Mouse (Mus musculus) frontal cortex, postnatal 36 days (tissue): ENCODE results near the gene Tlr4.
A peak's percentile ranks its signal among the peaks of the same experiment; 100 is the strongest.

ENCODE experiments used
- DNase-seq, 2 experiments: peaks; one replicate each; pipeline ENCODE4 v3.0.0; 2022; ENCODE audit warnings: low spot score in 2 of 2

The Tlr4 gene

GRCm38 (mm10) chr4:66827463-66828162, at the start of gene Tlr4:
TSS of gene Tlr4 (plus strand) at chr4:66827584.
- peak; percentile 6 to 29 for DNase-seq

- DNase-seq: no peak
Observed at GRCm38 (mm10) chr4:66794283-66794682, 33.1 kb upstream of the Tlr4 start.

DNA sequence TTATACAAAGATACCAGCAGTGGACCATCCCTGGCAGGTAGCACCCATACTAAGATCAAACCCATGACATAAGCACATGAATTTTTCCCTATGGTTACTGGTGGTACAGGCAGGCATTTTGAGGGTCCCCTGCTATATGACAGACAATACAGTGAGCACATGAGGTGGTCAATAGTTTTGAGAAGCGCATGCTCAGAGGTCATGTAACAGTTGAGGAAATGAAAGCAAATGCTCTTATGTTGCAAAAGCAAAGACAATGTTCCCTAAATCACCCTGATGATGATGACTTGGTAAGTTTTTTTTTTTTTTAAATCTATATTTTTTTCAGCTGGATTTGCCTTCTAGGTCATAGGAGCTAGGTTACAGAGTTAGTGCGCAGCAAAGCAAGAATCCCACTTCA, 30.7 kb upstream of the Tlr4 start:
- DNase-seq: no peak

- no peak for DNase-seq
Observed at GRCm38 (mm10) chr4:66804552-66805301, 22.7 kb upstream of the Tlr4 start.

DNA sequence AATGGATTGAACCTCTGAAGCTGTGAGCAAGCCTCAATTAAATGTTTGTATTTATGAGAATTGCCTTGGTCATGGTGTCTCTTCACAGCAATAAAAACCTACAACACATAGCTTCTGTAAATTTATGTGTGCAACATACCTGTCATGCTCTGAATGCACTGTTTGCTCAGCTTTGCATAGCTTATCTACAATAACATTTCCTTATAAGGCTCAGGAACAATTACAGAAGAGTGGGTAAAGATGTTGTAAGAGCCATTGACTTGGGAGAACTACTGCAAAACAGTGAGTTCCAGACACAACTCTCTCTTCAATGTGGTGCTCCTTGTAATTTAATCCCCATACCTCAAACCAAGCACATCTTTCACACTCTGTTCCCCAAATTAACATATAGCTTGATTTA, 21.6 kb upstream of the Tlr4 start:
- DNase-seq: no peak

DNA sequence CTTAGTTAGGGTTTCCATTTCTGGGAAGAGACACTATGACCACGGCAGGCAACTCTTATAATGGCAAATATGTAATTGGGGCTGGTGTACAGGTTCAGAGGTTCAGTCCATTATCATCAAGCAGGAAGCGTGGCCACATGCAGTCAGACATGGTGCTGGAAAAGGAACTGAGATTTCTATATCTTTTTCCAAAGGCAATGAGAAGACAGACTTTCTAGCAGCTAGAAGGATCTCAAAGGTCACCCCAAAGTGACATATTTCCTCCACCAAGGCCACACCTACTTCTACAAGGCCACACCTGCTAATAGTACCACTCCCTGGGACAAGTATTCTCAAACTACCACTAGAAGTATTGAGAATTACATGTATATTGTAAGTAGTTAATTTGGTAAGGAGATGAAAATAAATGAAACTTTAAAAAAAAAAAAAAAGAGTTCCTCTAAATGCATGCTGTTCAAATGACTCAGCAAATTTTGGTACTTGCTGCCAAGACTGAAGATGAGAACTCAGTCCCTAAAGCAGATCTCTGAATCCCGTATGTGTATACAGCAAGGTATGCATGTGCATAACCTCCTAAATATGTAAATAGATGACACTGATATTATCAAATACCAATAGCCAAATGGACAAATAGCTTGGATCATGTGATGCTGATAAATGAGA, 10.9 kb upstream of the Tlr4 start:
- DNase-seq: no peak

DNA sequence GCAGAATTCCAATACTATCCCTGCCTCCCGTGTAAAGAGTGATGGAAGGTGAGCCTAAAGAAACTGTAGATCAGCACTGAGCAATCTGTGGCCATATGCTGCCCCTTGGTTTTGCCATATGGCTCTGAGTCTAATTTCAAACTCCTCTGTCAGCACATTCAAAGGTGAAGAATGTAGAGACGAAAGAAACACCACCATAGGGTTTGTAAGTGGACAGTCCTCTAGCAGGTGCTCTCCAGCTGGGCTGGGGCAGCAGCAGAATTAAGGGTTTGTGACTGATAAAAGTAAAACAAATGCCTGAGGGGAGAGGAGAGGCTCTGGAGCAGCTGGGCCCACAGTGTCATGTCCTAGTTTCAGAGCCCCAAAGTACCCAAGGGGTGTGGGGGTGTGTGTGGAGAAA, 6.2 kb upstream of the Tlr4 start:
- peak in 1 of 2 experiments; percentile 10 for DNase-seq

- no peak for DNase-seq
Observed at GRCm38 (mm10) chr4:66821764-66822163, 5.6 kb upstream of the Tlr4 start.

GRCm38 (mm10) chr4:66828163-66828668, 832 bp downstream of the Tlr4 start:
- no peak for DNase-seq

DNA sequence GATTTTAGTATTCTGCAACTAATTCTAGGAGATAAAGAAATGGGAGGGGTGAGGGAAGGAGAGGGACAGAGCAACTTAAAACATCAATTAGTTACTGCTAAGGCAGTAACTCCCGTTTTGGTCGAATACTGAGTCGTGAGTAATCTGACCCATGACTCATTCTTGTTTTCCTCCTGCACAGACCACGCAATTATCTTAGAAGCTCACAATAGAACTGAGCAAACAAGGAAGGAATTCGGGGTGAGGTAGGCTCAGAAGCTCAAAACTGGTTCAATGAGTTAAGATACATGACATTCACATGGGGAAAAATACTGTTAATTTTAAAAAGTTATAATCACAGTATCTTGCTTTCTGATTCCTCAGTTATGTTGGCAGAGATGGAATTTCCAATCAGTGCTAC, 1.3 kb downstream of the Tlr4 start:
- no peak for DNase-seq

- DNase-seq: no peak
Observed at GRCm38 (mm10) chr4:66838071-66838470, 10.7 kb downstream of the Tlr4 start.

- DNase-seq: no peak
Observed at GRCm38 (mm10) chr4:66843255-66843654, 15.9 kb downstream of the Tlr4 start.

GRCm38 (mm10) chr4:66852011-66852410, 24.6 kb downstream of the Tlr4 start:
- DNase-seq: no peak

- no peak for DNase-seq
Observed at GRCm38 (mm10) chr4:66856992-66857391, 29.6 kb downstream of the Tlr4 start.

GRCm38 (mm10) chr4:66869919-66870318, 42.5 kb downstream of the Tlr4 start:
- DNase-seq: peak; percentile 1 to 20

DNA sequence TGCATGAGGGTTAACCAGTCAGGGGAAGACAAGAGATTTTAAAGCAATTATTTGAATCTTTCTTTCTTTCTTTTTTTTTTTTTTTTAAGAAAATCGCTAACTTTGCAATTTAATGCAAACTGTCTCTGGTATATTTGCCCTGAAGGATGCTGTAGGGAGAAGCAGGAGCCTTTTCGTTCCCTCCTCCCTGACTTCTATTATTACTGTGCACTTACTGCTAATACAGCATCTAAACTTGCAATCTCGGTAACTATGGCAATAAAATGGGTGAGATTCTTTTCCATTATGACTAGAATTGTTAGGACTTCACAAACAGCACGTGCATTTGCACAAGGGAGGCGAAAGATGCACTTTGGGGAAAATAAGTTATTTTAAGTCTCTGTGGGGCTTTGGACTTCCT, 44.6 kb downstream of the Tlr4 start:
- no peak for DNase-seq

DNA sequence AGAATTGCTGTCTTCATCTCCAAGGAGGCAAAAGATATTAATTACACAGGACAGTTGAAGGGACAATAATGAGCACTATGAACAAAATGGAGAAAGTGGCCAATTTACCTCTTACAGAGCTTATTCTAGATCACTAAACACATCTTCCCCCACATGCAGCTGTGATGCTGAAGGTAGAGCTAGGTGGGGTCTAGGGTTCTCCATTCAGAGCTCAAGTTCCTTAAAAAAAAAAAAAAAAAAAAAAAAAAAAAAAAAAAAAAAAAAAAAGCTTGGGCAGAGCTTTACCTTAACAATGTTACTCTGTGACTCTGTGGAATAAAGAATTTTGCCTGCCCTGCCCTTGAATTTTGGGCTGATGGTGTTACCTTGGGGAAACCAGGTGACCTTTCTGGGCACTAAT, 46.0 kb downstream of the Tlr4 start:
- DNase-seq: no peak

DNA sequence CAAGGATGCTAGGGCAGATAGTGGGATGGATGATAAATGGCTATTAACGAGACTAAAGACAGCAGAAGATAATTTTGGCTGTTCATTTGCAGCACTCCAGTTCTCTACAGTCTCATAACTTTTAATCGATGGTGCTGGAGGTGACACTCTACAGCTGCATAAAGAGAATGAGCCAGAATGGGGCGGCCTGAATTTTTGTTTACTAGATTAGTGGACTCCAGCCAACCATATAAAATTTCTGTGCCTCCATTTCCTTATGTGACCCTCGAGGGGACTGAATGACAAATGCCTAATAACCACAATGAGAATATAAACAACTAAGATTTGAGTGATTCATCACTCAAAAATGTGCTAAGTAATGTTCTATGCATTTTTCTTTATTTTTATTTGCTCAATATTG, 48.4 kb downstream of the Tlr4 start:
- DNase-seq: no peak

DNA sequence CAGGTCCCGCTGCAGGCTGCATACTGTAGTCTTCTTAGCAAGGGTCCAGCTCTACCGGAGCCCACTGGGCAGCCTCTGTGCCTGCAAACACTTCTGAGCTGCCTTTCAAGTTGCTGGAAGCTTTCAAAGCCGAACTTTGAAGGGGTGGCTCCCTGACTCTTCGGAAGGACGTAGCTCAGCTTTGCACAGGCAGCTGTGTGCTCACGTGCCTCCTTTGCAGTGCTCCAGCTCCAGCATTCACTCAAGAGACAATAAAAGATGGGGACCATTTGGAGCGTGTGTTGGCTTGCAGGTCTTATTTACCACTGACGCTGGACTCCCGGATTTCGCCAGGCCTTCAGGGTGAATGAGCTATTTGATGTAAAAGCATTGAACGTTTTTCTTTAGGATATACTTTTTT, 50.2 kb downstream of the Tlr4 start:
- no peak for DNase-seq

DNA sequence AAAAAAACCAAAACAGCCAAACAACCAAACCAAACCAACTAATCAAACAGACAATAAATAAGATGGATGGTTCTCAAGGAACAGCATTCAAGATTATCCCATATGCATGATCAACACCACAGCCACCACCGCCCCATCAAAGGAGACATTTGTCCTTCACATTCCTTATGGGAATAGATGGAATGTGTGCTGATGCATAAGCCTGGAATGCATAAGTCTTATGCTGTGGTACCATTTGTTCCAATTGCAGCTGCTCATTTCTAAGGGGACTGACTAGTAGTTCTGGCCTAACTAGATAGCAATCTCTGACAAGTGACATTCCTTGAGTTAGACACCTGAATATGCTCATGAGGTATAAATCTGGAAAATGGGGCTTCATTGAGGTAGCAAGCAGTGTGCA, 54.1 kb downstream of the Tlr4 start:
- no peak for DNase-seq

DNA sequence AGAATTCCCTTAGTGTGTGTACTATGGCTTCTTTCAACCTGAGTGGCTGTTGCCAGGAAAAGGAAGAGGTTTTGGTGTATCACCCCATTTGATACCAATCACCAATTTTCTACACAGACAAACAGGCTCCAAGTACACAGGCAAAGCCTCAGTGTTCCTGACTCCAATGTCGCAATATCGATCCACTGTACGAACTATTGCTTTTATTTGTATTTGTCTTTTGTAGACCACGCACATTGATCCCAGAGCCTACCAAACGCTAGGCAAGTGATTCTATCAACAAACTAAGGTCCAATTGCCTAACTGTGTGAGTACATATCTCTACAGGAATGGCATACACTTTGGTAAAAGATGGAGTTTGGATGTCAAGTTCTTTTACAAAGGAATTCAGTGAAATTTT, 55.9 kb downstream of the Tlr4 start:
- no peak for DNase-seq

- peak in 1 of 2 experiments; percentile 11 for DNase-seq
Observed at GRCm38 (mm10) chr4:66894547-66894946, 67.2 kb downstream of the Tlr4 start.

- no peak for DNase-seq
Observed at GRCm38 (mm10) chr4:66894981-66895380, 67.6 kb downstream of the Tlr4 start.
